Mouse (Mus musculus) embryonic facial prominence, embryonic 11.5 days (tissue): ENCODE results near the gene Hoxa2. TPM values are rescaled to one million over a fixed set of nuclear protein-coding genes. Genes with fewer than 3 reads are reported as not detected.
A peak's percentile ranks its signal among the peaks of the same experiment; 100 is the strongest.

Experiments used
- ATAC-seq: fragments of 200-750 bp; cut with Nextera tagmentation; replicated peaks from 2 replicates; pipeline ENCODE4 v1.8.0; 2017; ENCODE audit warnings: low read depth; ENCODE audit not compliant: insufficient number of reproducible peaks, low FRiP score, low TSS enrichment
- DNase-seq: peaks from one replicate; pipeline ENCODE4 v3.0.0-alpha.2; 2015; ENCODE audit warnings: low spot score
- H3K27ac ChIP-seq: fragments of 300-500 bp; sonication (generic); replicated peaks from 2 replicates; pipeline ENCODE4 v1.5.1; 2014; ENCODE audit warnings: mild to moderate bottlenecking, low read depth, low read length, control low read depth
- H3K27me3 ChIP-seq: fragments of 300-500 bp; sonication (generic); 2 replicates; pipeline ENCODE4 v1.6.1; 2014; ENCODE audit warnings: mild to moderate bottlenecking, low read length, moderate library complexity, mixed read lengths; ENCODE audit not compliant: control insufficient read depth, insufficient read depth
- H3K36me3 ChIP-seq: fragments of 300-500 bp; sonication (generic); replicated peaks from 2 replicates; pipeline ENCODE4 v1.6.1; 2014; ENCODE audit warnings: low read depth, mild to moderate bottlenecking, low read length, moderate library complexity, mixed read lengths; ENCODE audit not compliant: control insufficient read depth, insufficient read depth
- H3K4me1 ChIP-seq: fragments of 300-500 bp; sonication (generic); 2 replicates; pipeline ENCODE4 v1.6.1; 2014; ENCODE audit warnings: low read length, mixed read lengths; ENCODE audit not compliant: control insufficient read depth, insufficient read depth
- H3K4me2 ChIP-seq: fragments of 300-500 bp; sonication (generic); 2 replicates; pipeline ENCODE4 v1.6.1; 2014; ENCODE audit warnings: low read depth, mild to moderate bottlenecking, control low read depth, low read length, moderate library complexity
- H3K4me3 ChIP-seq: fragments of 300-500 bp; sonication (generic); 2 replicates; pipeline ENCODE4 v1.5.1; 2014; ENCODE audit warnings: low read depth, low read length, control low read depth
- H3K9ac ChIP-seq: fragments of 300-500 bp; sonication (generic); replicated peaks from 2 replicates; pipeline ENCODE4 v1.6.1; 2014; ENCODE audit warnings: mild to moderate bottlenecking, control low read depth, low read length
- H3K9me3 ChIP-seq: fragments of 300-500 bp; sonication (generic); replicated peaks from 2 replicates; pipeline ENCODE4 v1.6.1; 2016; ENCODE audit warnings: mild to moderate bottlenecking, low read length, inconsistent platforms, mixed read lengths; ENCODE audit not compliant: control insufficient read depth
- WGBS: fragments of 180-500 bp; shearing (Covaris S2); extraction: QIAGEN DNeasy Blood & Tissue Kit; methylation state at CpG from one replicate; pipeline ENCODE4 v1.1.7; 2014; 5-methylcytosine and 5-hydroxymethylcytosine counted together
- polyA plus RNA-seq: library from polyadenylated mRNA; unstranded; fragments of >200 nt; fragmentation: Nextera tagmentation; extraction: Ambion mirVana; gene quantifications from 2 replicates; pipeline ENCODE4 v1.2.1, GENCODE M21; 2014

Hoxa2 gene
- polyA plus RNA-seq, 1 experiment from 2014 or later: 24.1 TPM

DNA sequence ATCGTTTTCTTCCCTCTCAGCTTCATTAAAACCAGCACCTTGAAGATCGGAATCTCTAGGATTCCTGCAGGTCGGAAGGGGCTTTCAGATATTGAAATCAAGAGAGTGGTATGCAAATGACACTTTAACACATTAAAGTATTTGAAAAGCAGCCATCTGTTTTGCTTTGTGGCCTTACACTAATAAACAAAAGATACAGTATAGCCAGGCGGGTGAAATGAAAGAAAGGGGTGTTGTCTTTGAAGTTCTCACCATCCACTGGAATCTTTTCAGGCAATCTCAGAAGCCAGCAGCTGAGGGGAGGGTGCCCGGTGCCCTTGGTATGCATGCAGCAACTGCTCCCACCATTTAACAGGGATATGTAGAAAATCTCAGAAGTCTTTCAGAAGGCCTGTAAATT lies 10.6 kb downstream of the Hoxa2 start:
- no peak overlapping the region for H3K9ac ChIP-seq
- DNase-seq (no peak), ATAC-seq (no peak)
- no peaks in the 10 kb centered on the region for H3K36me3 ChIP-seq
- H3K4me2 ChIP-seq: no peak overlapping the region
- no peak overlapping the region for H3K4me3 ChIP-seq
- WGBS: 6% methylated on average over 5 of the region's 5 CpGs
- H3K27ac ChIP-seq: no peak overlapping the region
- no peaks in the 10 kb centered on the region for H3K9me3 ChIP-seq
- H3K27me3 ChIP-seq: peaks cover 83% of the 10 kb centered on the region
- peaks cover 3% of the 10 kb centered on the region; the same call in 1 of the 2 replicates for H3K4me1 ChIP-seq

DNA sequence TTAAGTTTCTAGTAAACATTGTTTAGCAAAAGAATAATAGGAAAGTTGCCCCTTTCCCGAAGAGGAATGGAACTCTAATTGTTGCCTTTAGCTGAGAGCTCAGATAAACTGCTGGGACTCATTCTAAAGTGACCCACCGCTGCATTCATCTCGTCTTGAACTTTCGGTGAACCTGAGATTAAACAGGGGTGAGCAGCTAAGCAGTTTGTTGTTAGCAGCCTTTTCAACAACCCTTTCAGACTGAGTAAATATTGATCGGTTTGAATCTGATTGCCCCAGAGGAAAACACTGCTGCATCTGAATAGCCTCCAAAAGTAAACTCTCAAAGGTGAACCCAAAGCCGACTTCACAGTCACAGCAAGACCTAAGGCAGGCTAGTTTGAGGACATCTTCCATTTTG lies 11.4 kb downstream of the Hoxa2 start:
- under 1% methylated on average over 6 of the region's 6 CpGs for WGBS
- Histone ChIP-seq H3K4me1 (0 out of 2 replicates have a peak, but pooled peaks cover 3% of the 10 kb centered on the region), H3K27ac (no peak overlapping the region), H3K9ac (no peak overlapping the region), H3K9me3 (no peaks in the 10 kb centered on the region), H3K36me3 (no peaks in the 10 kb centered on the region), H3K27me3 (peaks cover 76% of the 10 kb centered on the region), H3K4me3 (no peak overlapping the region), H3K4me2 (no peak overlapping the region)
- no peak for ATAC-seq
- peak; percentile 24 for DNase-seq

DNA sequence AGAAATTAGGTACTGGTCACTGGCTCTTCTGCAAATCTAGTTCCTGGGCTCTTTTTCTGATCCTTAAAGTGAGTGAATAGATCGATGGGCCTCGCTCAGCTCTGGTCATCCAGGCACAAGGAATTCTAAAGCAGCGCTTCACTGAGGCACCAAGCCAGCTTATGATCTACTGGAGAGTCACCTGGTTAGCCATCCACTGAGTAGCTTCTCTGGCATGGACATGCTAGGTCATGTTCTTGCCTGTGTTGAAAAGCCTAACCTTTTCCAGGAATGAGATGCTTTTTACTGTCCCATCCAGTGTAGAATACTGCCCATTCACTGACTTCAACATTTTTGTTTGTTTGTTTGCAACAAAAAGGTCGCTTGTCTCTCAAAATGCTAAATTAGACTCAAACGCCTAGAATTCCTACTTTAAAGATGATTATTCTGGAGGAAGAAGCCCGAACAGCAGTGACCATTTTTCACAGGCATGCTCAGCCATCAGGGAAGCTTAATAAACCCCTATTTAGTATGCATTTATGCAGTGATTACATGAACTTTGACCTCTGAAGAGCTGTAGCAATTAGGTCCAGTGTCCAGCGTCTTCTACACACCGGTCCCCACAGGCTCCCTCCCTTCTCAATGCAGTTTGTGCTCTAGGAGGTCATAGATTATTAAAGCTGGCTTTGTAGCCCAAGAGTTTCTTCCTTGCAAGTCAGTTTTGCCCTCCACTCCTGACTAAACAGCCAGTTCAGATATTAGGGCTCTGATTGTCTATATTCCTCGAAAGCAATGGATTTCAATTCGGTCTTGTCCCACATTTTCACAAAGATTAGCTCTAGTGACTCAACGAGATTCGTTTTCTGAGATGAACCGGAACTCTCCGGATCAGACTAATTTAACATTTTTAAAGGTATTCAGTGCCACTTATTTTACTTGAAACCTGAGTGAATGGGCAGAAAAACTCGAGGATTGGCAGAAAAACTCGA lies 12.1 kb downstream of the Hoxa2 start:
- Histone ChIP-seq H3K36me3 (no peaks in the 10 kb centered on the region), H3K9ac (no peak overlapping the region), H3K9me3 (no peaks in the 10 kb centered on the region), H3K4me3 (no peak overlapping the region), H3K27ac (no peak overlapping the region), H3K4me2 (no peak overlapping the region), H3K27me3 (peaks cover 69% of the 10 kb centered on the region), H3K4me1 (0 out of 2 replicates have a peak, but pooled peaks cover 3% of the 10 kb centered on the region)
- WGBS: 2% methylated on average over 16 of the region's 16 CpGs
- ATAC-seq (no peak), DNase-seq (no peak)

GRCm38 (mm10) chr6:52151571-52151970 lies 13.1 kb downstream of the Hoxa2 start:
- H3K27me3 ChIP-seq: peaks cover 60% of the 10 kb centered on the region
- no peak overlapping the region for H3K27ac ChIP-seq
- no peak overlapping the region for H3K4me3 ChIP-seq
- 0 out of 2 replicates have a peak, but pooled peaks cover 3% of the 10 kb centered on the region for H3K4me1 ChIP-seq
- H3K9me3 ChIP-seq: no peaks in the 10 kb centered on the region
- ATAC-seq (no peak), DNase-seq (no peak)
- no peak overlapping the region for H3K9ac ChIP-seq
- 4% methylated on average over 4 of the region's 4 CpGs for WGBS
- no peaks in the 10 kb centered on the region for H3K36me3 ChIP-seq
- no peak overlapping the region for H3K4me2 ChIP-seq

DNA sequence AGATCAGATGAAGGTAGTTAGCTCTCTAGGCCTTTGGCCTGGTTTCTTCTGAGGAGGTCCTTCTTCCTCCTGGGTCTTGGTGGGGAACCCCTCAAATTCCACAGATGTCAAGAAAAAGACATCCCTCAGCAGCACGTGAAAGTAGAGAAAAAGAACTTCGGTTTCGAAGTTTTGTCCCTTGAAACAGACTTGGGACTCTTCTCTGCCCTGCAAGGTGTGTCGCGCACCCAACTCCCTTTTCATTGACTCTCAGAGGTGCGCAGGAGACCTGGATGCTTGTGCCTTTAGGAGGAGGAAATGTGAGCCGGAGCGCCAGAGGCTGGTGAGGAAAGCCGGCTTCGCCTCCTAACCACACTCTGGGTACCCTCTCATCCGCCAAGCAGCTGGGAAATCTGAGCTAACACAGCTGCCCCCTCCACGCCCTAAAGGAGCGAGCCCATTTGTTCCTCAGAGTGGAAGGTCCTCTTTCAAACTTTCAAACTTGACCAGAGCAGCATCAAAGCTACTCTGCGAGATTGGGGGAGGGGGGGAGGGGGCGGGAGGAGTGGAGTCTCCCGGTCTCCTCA lies 14.1 kb downstream of the Hoxa2 start:
- WGBS: 4% methylated on average over 16 of the region's 16 CpGs
- Histone ChIP-seq H3K4me1 (0 out of 2 replicates have a peak, but pooled peaks cover 3% of the 10 kb centered on the region), H3K4me2 (no peak overlapping the region), H3K36me3 (no peaks in the 10 kb centered on the region), H3K4me3 (no peak overlapping the region), H3K27ac (no peak overlapping the region), H3K27me3 (peaks cover 51% of the 10 kb centered on the region), H3K9ac (no peak overlapping the region), H3K9me3 (no peaks in the 10 kb centered on the region)
- ATAC-seq (no peak), DNase-seq (peak; percentile 56)

- no peak for ATAC-seq
- Histone ChIP-seq H3K4me3 (no peak overlapping the region), H3K27me3 (no peaks in the 10 kb centered on the region), H3K9me3 (no peaks in the 10 kb centered on the region), H3K36me3 (no peaks in the 10 kb centered on the region), H3K27ac (no peak overlapping the region), H3K4me1 (no peaks in the 10 kb centered on the region), H3K4me2 (no peak overlapping the region), H3K9ac (no peak overlapping the region)
- no peak for DNase-seq
- WGBS: 84% methylated on average over 5 of the region's 5 CpGs
Measured at GRCm38 (mm10) chr6:52139115-52139514, 25.5 kb downstream of the Hoxa2 start.

DNA sequence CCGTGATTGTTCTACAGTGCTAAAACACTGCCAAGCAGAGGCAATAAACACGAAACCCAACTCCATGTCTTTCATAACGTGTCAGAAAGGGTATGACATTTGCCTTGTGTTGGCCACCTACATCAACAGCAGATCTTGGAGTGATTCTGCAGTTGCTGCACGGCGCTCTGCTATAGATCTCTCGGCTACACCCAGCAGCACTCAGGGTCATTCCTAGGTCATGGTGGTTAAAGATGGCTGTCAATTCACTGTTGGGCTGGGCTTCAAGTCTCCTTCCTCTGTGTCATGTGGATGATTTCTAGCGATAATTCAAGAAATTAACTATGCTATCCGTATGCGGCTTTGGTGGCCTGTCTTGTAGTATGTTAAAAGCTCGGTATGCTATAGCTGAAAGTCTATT lies 26.1 kb downstream of the Hoxa2 start:
- H3K4me3 ChIP-seq: no peak overlapping the region
- no peaks in the 10 kb centered on the region for H3K27me3 ChIP-seq
- no peaks in the 10 kb centered on the region for H3K36me3 ChIP-seq
- ATAC-seq (no peak), DNase-seq (no peak)
- H3K4me1 ChIP-seq: no peaks in the 10 kb centered on the region
- WGBS: 62% methylated on average over 10 of the region's 10 CpGs
- no peak overlapping the region for H3K4me2 ChIP-seq
- H3K9me3 ChIP-seq: no peaks in the 10 kb centered on the region
- no peak overlapping the region for H3K27ac ChIP-seq
- no peak overlapping the region for H3K9ac ChIP-seq
